Mouse (Mus musculus): ENCODE results near the gene Faim. TPM values are rescaled to one million over a fixed set of nuclear protein-coding genes. Genes with fewer than 3 reads are reported as not detected.

Faim gene
- 59.1 and 61.3 TPM in 2 replicates for polyA plus RNA-seq (2015; fragmentation: Nextera tagmentation; extraction: Ambion mirVana)

DNA sequence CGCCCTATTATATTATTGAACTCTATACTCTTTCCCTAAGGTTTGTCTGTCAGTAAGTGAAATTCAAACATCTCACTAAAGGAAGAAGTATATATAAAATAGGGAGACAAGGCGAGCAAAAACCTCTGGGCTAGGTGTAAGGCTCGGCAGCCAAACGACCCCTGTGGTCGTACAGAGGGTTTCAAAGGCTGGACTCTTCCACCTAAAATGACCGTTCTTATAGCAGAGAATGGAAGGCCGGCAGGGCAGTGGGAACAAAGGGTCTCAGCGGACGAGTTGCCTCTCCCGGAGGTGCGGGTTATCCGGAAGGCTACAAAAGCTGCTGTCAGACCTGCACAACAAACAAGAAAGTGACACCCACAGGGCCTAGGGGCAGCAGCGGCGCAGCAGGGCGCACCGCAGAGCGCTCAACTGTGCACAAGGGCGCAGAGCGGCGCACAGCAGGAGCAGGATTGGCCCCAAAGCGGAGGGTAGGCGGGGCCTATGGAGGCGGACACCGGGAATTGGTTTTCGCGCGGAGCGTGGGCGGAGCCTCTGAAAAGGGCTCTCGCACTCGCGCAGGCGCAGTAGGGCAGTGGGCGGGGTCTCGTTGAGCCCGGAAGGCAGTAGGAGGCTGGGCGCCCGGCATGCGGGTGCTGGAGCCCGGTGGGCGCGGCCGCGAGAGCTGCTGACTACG, at the start of gene Faim:
Gene Faim (plus strand): TSS at position 574 of the 676 bp plus-strand sequence.
- WGBS, result under 1% methylated on average over 44 of the region's 45 CpGs
- Histone ChIP-seq H3K9ac (ENCODE audit: low read depth, low read length) (peak within 1 kb of the TSS; percentile 81), H3K4me3 (replicated peaks; ENCODE audit: low read depth, low read length) (peak within 1 kb of the TSS; percentile 80), H3K4me2 (ENCODE audit: low read length) (peak within 1 kb of the TSS; percentile 96), H3K9me3 (replicated peaks; ENCODE audit: low read length) (no peaks in the 10 kb centered on the region), H3K4me1 (replicated peaks; ENCODE audit: insufficient read depth, low read length) (peaks cover 5% of the 10 kb centered on the region), H3K36me3 (ENCODE audit: insufficient read depth, low read length) (no peaks in the 10 kb centered on the region), H3K27me3 (ENCODE audit: insufficient read depth, low read length) (no peaks in the 10 kb centered on the region), H3K27ac (no peak within 1 kb of the TSS)
- DNase-seq (ENCODE audit: low spot score) (peak; percentile 99), ATAC-seq (replicated peaks; ENCODE audit: low FRiP score, low read depth) (peak; percentile 99)
- TF ChIP-seq CTCF (IDR thresholded peaks at IDR 0.05; ENCODE audit: low read depth), result peak; percentile 23; the same call in 1 of the 2 replicates

DNA sequence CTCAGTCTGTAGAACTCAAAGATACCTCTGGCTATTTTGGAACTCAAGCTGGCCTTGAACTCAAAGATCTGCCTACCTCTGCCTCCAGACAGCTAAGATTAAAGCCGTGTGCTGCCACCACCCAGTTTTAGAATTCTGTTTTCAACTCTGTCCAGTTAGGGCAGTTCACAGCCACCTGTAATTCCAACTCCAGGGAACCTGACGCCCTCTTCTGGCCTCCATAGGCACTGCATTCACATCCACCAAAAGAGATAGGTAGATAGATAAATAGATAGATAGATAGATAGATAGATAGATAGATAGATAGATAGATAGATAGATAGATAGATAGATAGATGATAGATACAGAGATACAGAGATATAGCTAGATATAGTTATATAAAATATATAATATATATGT, 46.9 kb upstream of the Faim start:
- H3K27me3 ChIP-seq (ENCODE audit: insufficient read depth, low read length), result no peaks in the 10 kb centered on the region
- no peaks in the 10 kb centered on the region for H3K9me3 ChIP-seq (replicated peaks; ENCODE audit: low read length)
- no peak for ATAC-seq (replicated peaks; ENCODE audit: low FRiP score, low read depth)
- TF ChIP-seq CTCF (IDR thresholded peaks at IDR 0.05; ENCODE audit: low read depth), result peak; percentile 64
- H3K9ac ChIP-seq (ENCODE audit: low read depth, low read length), result no peak overlapping the region
- WGBS, result 14% methylated on average over 2 of the region's 2 CpGs
- no peaks in the 10 kb centered on the region for H3K36me3 ChIP-seq (ENCODE audit: insufficient read depth, low read length)
- H3K4me2 ChIP-seq (ENCODE audit: low read length), result no peak overlapping the region
- no peaks in the 10 kb centered on the region for H3K4me1 ChIP-seq (replicated peaks; ENCODE audit: insufficient read depth, low read length)
- no peak overlapping the region for H3K4me3 ChIP-seq (replicated peaks; ENCODE audit: low read depth, low read length)
- no peak overlapping the region for H3K27ac ChIP-seq
- no peak for DNase-seq (ENCODE audit: low spot score)

DNA sequence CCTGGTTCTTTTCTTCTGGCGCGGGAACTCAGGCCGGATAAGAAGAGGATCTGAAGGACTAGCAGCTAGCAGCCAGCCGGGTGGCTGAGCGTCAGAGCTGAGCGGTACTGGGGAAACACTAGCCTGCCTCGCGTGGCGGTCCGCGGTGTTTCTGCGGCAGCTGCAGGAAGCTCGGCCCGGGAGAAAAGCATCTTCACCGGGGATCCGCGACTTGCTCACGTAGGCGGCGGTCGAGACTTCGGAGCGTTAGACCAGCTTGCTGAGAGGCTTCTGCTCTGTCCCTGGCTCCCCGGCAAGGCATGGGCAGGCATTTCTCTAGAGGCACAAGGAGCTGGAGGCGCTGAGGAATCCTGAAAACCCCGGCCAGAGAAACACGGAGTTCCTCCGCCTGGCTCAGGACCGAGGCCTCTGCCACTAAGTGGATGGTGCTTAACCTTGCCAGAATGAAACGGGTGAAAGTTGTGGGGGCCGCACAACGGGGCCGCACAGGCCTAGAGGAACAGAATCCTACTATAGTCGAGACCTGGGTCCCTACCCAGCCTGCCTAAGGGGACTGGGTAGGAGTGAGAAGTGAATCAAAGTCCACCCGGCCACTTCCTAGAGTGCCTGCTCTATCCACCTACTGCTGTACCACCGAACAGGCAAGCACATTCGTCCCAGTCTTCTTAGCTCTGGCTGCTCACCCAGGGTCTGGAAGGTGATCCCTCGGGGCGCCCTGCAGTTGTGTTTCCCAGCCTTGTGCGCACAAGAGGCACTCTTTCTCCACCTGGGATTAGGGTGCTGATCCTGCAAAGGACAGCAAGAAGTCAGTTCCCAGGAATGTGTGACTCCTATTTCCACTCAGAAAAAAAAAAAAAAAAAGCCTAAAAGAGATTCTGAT, 33.8 kb upstream of the Faim start:
- no peak for TF ChIP-seq CTCF (IDR thresholded peaks at IDR 0.05; ENCODE audit: low read depth)
- Histone ChIP-seq H3K27me3 (ENCODE audit: insufficient read depth, low read length) (peaks cover 82% of the 10 kb centered on the region), H3K4me3 (replicated peaks; ENCODE audit: low read depth, low read length) (0 out of 2 replicates have a peak overlapping the region, but pooled peaks have one; percentile 9), H3K4me2 (ENCODE audit: low read length) (peak overlapping the region; percentile 25; the same call in 1 of the 2 replicates), H3K4me1 (replicated peaks; ENCODE audit: insufficient read depth, low read length) (peaks cover 22% of the 10 kb centered on the region; the same call in 1 of the 2 replicates), H3K9me3 (replicated peaks; ENCODE audit: low read length) (no peaks in the 10 kb centered on the region), H3K27ac (no peak overlapping the region), H3K9ac (ENCODE audit: low read depth, low read length) (no peak overlapping the region), H3K36me3 (ENCODE audit: insufficient read depth, low read length) (no peaks in the 10 kb centered on the region)
- under 1% methylated on average over 40 of the region's 40 CpGs for WGBS
- DNase-seq (ENCODE audit: low spot score) (no peak), ATAC-seq (replicated peaks; ENCODE audit: low FRiP score, low read depth) (no peak)

DNA sequence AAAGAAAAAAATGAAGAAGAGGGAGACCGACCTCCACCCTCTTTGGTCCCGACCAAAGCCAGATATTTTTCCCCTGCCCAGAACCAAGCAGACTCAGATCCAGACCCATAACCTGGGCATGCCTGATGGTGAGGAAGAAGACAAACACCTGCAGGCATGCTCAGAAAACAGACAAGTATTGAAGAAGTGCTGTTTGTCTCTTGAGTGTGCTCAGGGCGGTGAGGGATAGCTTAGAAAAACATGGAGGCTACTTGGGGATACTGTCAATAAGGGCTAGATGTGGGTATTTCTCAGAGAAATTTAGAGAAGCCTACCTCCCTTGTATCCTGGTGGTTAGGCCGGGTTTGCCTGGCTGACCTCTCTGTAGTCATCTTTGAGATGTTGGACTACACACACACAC, 32.9 kb upstream of the Faim start:
- no peak overlapping the region for H3K9ac ChIP-seq (ENCODE audit: low read depth, low read length)
- peaks cover 22% of the 10 kb centered on the region; the same call in 1 of the 2 replicates for H3K4me1 ChIP-seq (replicated peaks; ENCODE audit: insufficient read depth, low read length)
- DNase-seq (ENCODE audit: low spot score) (no peak), ATAC-seq (replicated peaks; ENCODE audit: low FRiP score, low read depth) (no peak)
- no peaks in the 10 kb centered on the region for H3K36me3 ChIP-seq (ENCODE audit: insufficient read depth, low read length)
- no peak for TF ChIP-seq CTCF (IDR thresholded peaks at IDR 0.05; ENCODE audit: low read depth)
- H3K27ac ChIP-seq, result no peak overlapping the region
- peaks cover 88% of the 10 kb centered on the region for H3K27me3 ChIP-seq (ENCODE audit: insufficient read depth, low read length)
- no peak overlapping the region for H3K4me3 ChIP-seq (replicated peaks; ENCODE audit: low read depth, low read length)
- 3% methylated on average over 4 of the region's 4 CpGs for WGBS
- H3K9me3 ChIP-seq (replicated peaks; ENCODE audit: low read length), result no peaks in the 10 kb centered on the region
- no peak overlapping the region for H3K4me2 ChIP-seq (ENCODE audit: low read length)

DNA sequence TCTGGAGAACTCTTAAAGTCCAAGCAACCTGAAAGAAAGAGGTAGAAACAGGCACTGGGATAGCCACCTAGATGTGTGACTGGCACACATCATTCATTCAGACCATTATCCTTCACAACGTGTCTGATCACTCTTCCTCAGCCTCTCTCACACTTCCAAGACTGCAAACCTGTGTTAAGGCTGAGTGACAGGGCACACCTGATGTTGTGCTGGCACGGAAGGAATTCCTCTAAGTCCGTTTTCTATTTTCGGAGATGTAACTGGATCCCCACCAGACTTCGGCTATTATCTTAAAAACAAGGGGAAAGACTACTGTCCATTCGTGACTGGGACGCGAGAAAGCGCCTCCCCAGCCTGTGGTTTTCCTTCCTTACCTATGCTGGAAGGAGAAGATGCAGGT, 32.3 kb upstream of the Faim start:
- WGBS, result 3% methylated on average over 9 of the region's 9 CpGs
- H3K9me3 ChIP-seq (replicated peaks; ENCODE audit: low read length), result no peaks in the 10 kb centered on the region
- no peaks in the 10 kb centered on the region for H3K36me3 ChIP-seq (ENCODE audit: insufficient read depth, low read length)
- H3K27ac ChIP-seq, result no peak overlapping the region
- H3K4me1 ChIP-seq (replicated peaks; ENCODE audit: insufficient read depth, low read length), result peaks cover 22% of the 10 kb centered on the region; the same call in 1 of the 2 replicates
- H3K27me3 ChIP-seq (ENCODE audit: insufficient read depth, low read length), result peaks cover 92% of the 10 kb centered on the region
- no peak for TF ChIP-seq CTCF (IDR thresholded peaks at IDR 0.05; ENCODE audit: low read depth)
- H3K9ac ChIP-seq (ENCODE audit: low read depth, low read length), result no peak overlapping the region
- H3K4me3 ChIP-seq (replicated peaks; ENCODE audit: low read depth, low read length), result no peak overlapping the region
- no peak overlapping the region for H3K4me2 ChIP-seq (ENCODE audit: low read length)
- ATAC-seq (replicated peaks; ENCODE audit: low FRiP score, low read depth) (no peak), DNase-seq (ENCODE audit: low spot score) (no peak)

DNA sequence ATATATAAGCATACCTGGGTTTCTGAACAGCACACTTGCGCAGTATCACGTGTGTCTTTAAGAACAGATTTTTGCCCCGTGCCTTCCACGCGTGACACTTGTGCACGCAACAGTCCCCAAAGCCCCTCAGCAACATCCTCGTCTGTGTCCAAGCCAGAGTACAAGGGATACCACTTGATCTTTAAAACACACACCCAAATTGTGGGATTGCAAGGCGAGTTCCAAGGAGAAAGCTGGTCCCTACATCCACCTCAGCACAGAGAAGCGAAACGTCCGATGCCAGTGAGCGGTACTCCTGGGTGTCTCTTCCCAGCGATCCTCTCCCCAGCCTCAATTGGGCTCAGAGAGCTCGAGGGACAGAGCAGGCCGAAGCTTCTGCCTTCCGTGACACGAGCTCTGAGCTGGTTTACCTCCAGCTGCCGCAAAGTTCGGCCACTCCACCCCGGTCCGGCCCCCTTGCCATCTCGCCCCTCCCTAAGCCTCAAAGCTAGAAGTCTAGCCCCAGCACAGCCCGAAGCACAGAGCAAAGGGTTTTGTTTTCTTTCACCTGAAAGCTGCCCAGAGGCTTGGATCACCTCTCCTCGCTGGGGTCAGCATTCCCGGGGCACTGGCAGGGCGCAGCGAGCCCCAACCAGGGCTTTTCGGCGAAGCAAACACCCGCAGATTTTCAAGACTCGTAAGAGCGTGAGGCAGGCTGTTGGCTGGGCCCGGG, 31.6 kb upstream of the Faim start:
- 3% methylated on average over 33 of the region's 33 CpGs for WGBS
- no peak for DNase-seq (ENCODE audit: low spot score)
- no peaks in the 10 kb centered on the region for H3K9me3 ChIP-seq (replicated peaks; ENCODE audit: low read length)
- H3K9ac ChIP-seq (ENCODE audit: low read depth, low read length), result no peak overlapping the region
- H3K4me1 ChIP-seq (replicated peaks; ENCODE audit: insufficient read depth, low read length), result peaks cover 22% of the 10 kb centered on the region; the same call in 1 of the 2 replicates
- peak overlapping the region; percentile 76 for H3K4me2 ChIP-seq (ENCODE audit: low read length)
- ATAC-seq (replicated peaks; ENCODE audit: low FRiP score, low read depth), result no peak
- no peaks in the 10 kb centered on the region for H3K36me3 ChIP-seq (ENCODE audit: insufficient read depth, low read length)
- peak overlapping the region; percentile 42 for H3K4me3 ChIP-seq (replicated peaks; ENCODE audit: low read depth, low read length)
- no peak overlapping the region for H3K27ac ChIP-seq
- no peak for TF ChIP-seq CTCF (IDR thresholded peaks at IDR 0.05; ENCODE audit: low read depth)
- peaks cover 93% of the 10 kb centered on the region for H3K27me3 ChIP-seq (ENCODE audit: insufficient read depth, low read length)

Data from kidney, postnatal 0 days (tissue).